Mouse (Mus musculus) midbrain, embryonic 16.5 days (tissue): ENCODE measurements around the gene Ak9. TPM values are rescaled to one million over a fixed set of nuclear protein-coding genes. Genes with fewer than 3 reads are reported as not detected.

ENCODE experiments used
- ATAC-seq: fragments of 200-750 bp; cut with Nextera tagmentation; 2 replicates; pipeline ENCODE4 v1.8.0; 2017; ENCODE audit warnings: moderate TSS enrichment
- H3K27ac ChIP-seq: fragments of 300-500 bp; sonication (generic); 2 replicates; pipeline ENCODE4 v1.5.1; 2014; ENCODE audit warnings: mild to moderate bottlenecking, low read length, mixed read lengths
- H3K27me3 ChIP-seq: fragments of 300-500 bp; sonication (generic); 2 replicates; pipeline ENCODE4 v1.6.1; 2014; ENCODE audit warnings: low read depth, low read length, mixed read lengths; ENCODE audit not compliant: control insufficient read depth, insufficient read depth
- H3K36me3 ChIP-seq: fragments of 300-500 bp; sonication (generic); 2 replicates; pipeline ENCODE4 v1.6.1; 2014; ENCODE audit warnings: mild to moderate bottlenecking, low read length, moderate library complexity, mixed read lengths; ENCODE audit not compliant: control insufficient read depth, insufficient read depth
- H3K4me1 ChIP-seq: fragments of 300-500 bp; sonication (generic); 2 replicates; pipeline ENCODE4 v1.6.1; 2014; ENCODE audit warnings: mild to moderate bottlenecking, low read length, mixed read lengths; ENCODE audit not compliant: control insufficient read depth, insufficient read depth
- H3K4me2 ChIP-seq: fragments of 300-500 bp; sonication (generic); 2 replicates; pipeline ENCODE4 v1.6.1; 2014; ENCODE audit warnings: mild to moderate bottlenecking, low read length, mixed read lengths
- H3K4me3 ChIP-seq: fragments of 300-500 bp; sonication (generic); 2 replicates; pipeline ENCODE4 v1.5.1; 2014; ENCODE audit warnings: low read depth, mild to moderate bottlenecking, low read length, moderate library complexity, mixed read lengths
- H3K9ac ChIP-seq: fragments of 300-500 bp; sonication (generic); 2 replicates; pipeline ENCODE4 v1.6.1; 2014; ENCODE audit warnings: low read depth, low read length, mixed read lengths
- H3K9me3 ChIP-seq: fragments of 300-500 bp; sonication (generic); replicated peaks from 2 replicates; pipeline ENCODE4 v1.6.1; 2014; ENCODE audit warnings: mild to moderate bottlenecking, low read length, mixed read lengths; ENCODE audit not compliant: control insufficient read depth, poor library complexity, severe bottlenecking
- WGBS: fragments of 180-500 bp; shearing (Covaris S2); extraction: QIAGEN DNeasy Blood & Tissue Kit; methylation state at CpG from one replicate; pipeline ENCODE4 v1.1.7; 2014; 5-methylcytosine and 5-hydroxymethylcytosine counted together
- polyA plus RNA-seq: library from polyadenylated mRNA; unstranded; fragments of >200 nt; fragmentation: Nextera tagmentation; extraction: Ambion mirVana; gene quantifications from 2 replicates; pipeline ENCODE4 v1.2.1, GENCODE M21; 2015

Ak9 gene
- polyA plus RNA-seq, 1 experiment from 2014 or later: 0.28 TPM

DNA sequence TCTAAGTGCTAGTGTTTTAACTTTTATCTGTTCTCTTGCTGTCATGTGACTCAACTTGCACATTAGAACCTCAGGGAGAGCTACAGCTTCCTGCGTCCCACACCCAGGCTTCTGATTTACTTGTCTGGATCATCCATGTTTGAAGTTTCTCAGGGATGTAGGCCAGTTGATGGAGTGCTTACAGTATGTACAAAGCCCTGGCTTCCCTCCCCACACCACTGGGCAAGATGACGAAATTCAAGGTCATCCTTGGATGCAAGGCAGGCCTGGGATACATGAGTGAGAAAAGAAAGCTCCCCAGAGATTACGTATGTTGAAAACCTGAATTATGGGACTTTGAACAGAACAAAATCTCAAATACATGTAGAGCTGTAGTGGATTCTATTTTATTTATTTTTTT is 149.0 kb downstream of the Ak9 start:
- ATAC-seq: no peak
- H3K27me3 ChIP-seq: no peaks in the 10 kb centered on the region
- WGBS: 93% methylated on average over 3 of the region's 3 CpGs
- H3K36me3 ChIP-seq: peaks cover 16% of the 10 kb centered on the region
- H3K4me1 ChIP-seq: peaks cover 28% of the 10 kb centered on the region
- no peak overlapping the region for H3K4me2 ChIP-seq
- no peak overlapping the region for H3K9ac ChIP-seq
- H3K4me3 ChIP-seq: no peak overlapping the region
- no peak overlapping the region for H3K27ac ChIP-seq
- no peaks in the 10 kb centered on the region for H3K9me3 ChIP-seq

DNA sequence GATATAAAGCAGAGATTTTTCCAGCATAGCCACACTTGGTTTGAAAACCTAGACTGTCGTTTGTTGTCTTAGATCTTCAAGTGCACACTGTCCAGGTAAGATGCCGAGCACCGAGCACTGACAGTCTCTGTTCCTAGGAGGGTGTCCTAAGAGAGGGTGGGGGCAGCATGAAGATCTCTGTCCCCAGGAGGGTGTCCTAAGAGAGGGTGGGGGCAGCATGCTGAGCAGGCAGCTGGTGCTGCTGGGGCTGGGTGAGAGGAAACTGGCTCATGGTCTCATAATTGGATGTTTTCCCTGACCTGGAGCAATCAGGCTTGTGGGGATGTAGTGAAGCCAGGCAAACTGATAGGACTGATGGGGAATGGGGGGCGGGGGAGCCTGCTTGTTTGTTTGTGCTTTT is 156.2 kb downstream of the Ak9 start:
- peaks cover 27% of the 10 kb centered on the region for H3K36me3 ChIP-seq
- H3K4me2 ChIP-seq: no peak overlapping the region
- no peaks in the 10 kb centered on the region for H3K9me3 ChIP-seq
- no peak overlapping the region for H3K9ac ChIP-seq
- ATAC-seq: no peak
- no peak overlapping the region for H3K4me3 ChIP-seq
- no peaks in the 10 kb centered on the region for H3K27me3 ChIP-seq
- no peak overlapping the region for H3K27ac ChIP-seq
- no peaks in the 10 kb centered on the region for H3K4me1 ChIP-seq
- WGBS: 77% methylated on average over 4 of the region's 4 CpGs

DNA sequence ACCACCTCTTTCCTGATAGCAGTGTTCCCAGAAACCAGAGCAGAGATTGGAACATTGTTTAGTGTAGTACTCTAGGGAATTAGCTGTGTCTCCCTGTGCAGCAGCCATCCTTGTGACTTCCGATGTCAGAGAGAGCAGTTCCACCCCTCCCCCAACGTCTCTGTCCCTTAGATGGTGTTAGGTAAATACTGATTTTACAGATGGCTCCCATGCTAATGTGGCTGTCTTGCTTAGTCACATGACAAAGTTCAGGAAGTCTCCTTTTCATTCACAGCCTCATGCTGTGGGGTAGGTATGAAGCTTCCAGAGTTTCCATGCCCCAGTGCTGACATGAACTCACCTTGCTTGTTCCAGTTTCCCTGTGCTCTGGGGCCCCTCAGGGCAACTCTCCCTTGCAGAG is 156.7 kb downstream of the Ak9 start:
- ATAC-seq: no peak
- no peak overlapping the region for H3K4me2 ChIP-seq
- H3K9ac ChIP-seq: no peak overlapping the region
- no peaks in the 10 kb centered on the region for H3K4me1 ChIP-seq
- 42% methylated on average over 2 of the region's 2 CpGs for WGBS
- H3K36me3 ChIP-seq: peaks cover 24% of the 10 kb centered on the region
- H3K4me3 ChIP-seq: no peak overlapping the region
- no peaks in the 10 kb centered on the region for H3K9me3 ChIP-seq
- H3K27me3 ChIP-seq: no peaks in the 10 kb centered on the region
- H3K27ac ChIP-seq: no peak overlapping the region

DNA sequence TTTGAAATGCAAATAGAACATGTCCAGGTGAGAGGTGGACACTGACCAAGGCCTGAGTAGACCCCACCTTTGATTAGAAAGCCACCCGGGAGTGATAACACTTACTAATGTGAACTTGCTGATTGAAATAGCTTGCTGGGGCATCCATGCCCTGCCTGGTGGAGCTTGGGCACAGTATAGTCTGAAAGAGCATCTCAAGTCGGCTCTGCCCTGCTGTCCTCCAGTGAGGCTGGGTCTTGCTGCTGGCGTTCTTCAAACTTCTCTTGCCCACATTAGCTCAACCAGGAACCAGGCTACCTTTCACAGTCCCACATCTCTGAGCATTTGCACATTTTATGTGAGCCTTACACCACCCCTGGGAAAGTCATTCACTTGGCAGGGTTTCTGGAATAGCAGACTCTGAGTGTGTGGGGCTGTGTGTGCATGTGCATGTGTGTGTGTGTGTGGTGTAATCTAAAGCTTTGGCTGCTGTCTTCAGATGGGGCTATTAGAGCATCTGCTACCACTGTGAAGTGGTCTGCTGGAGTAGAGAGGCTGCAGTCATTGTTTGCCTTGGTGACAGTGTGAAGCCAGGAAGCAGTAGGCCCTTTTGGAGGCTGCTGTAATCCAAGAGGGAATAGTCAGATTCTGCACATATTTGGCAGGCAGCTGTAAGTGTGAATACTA is 157.4 kb downstream of the Ak9 start:
- Histone ChIP-seq H3K4me3 (no peak overlapping the region), H3K9ac (no peak overlapping the region), H3K36me3 (peaks cover 19% of the 10 kb centered on the region), H3K4me1 (no peaks in the 10 kb centered on the region), H3K9me3 (no peaks in the 10 kb centered on the region), H3K4me2 (no peak overlapping the region), H3K27ac (no peak overlapping the region), H3K27me3 (no peaks in the 10 kb centered on the region)
- 83% methylated on average over 3 of the region's 3 CpGs for WGBS
- no peak for ATAC-seq

DNA sequence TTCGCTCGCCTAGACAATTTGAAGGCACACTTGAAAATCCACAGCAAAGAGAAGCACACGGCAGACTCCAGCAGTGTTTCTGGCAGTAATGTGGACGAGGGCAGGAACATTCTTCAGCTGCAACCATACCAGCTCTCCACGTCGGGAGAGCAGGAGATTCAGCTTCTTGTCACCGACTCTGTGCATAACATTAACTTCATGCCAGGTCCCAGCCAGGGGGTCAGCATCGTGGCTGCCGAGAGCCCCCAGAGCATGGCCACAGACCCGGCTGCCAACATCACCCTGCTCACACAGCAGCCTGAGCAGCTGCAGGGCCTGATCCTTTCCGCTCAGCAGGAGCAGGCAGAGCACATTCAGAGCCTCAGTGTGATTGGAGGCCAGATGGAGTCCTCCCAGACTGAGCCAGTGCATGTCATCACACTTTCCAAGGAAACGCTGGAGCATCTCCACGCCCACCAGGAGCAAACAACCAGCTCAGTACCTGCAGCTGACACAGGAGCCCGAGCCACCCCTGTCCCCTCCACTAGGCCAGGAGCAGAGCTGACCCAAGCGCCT is 160.7 kb downstream of the Ak9 start:
- Histone ChIP-seq H3K4me3 (no peak overlapping the region), H3K4me1 (no peaks in the 10 kb centered on the region), H3K9me3 (no peaks in the 10 kb centered on the region), H3K36me3 (peaks cover 13% of the 10 kb centered on the region), H3K4me2 (no peak overlapping the region), H3K9ac (no peak overlapping the region), H3K27ac (no peak overlapping the region), H3K27me3 (no peaks in the 10 kb centered on the region)
- WGBS: 38% methylated on average over 15 of the region's 15 CpGs
- no peak; the same call in 1 of the 2 replicates for ATAC-seq

DNA sequence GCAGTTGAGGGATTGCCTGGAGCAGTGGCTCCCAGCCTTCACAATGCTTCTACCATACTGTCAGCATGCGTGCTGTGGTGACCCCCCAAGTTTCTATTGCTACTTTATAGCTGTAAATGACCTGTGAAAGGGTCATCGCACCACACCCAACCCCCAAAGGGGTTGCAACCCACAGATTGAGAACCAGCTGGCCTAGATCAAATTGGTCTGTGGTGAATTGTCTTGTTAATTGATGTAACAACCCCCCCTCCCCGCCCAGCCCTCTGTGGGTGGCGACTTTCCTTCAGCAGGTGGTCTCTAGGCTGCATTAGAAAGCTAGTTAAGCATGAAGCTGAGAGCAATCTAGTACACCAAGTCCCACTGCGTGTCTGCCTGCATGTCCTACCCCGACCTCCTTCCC is 163.5 kb downstream of the Ak9 start:
- H3K4me2 ChIP-seq: no peak overlapping the region
- WGBS: 33% methylated on average over 6 of the region's 6 CpGs
- H3K27me3 ChIP-seq: no peaks in the 10 kb centered on the region
- peaks cover 13% of the 10 kb centered on the region for H3K36me3 ChIP-seq
- no peak overlapping the region for H3K27ac ChIP-seq
- no peak overlapping the region for H3K4me3 ChIP-seq
- no peak for ATAC-seq
- H3K9ac ChIP-seq: no peak overlapping the region
- no peaks in the 10 kb centered on the region for H3K4me1 ChIP-seq
- no peaks in the 10 kb centered on the region for H3K9me3 ChIP-seq

DNA sequence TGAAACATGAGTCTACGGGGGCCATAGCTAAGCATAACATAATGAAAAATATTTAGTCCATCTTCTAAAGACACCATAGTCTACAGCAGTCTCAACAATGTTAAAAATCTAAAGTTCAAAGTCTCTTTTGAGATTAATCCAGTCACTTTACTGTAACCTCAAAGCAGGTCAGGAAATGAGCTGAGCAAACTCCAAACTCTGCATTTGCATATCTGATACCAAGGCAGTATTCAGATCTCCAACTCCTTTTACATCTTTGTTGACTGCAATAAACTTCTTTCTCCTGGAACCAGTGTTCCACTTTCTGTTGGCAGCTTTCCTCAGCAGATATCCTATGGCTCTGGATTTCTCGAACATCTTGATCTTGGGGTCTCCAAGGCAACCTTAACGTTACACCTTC is 166.9 kb downstream of the Ak9 start:
- H3K27ac ChIP-seq: no peak overlapping the region
- no peaks in the 10 kb centered on the region for H3K9me3 ChIP-seq
- 0 out of 2 replicates have a peak, but pooled peaks cover under 1% of the 10 kb centered on the region for H3K4me1 ChIP-seq
- no peak for ATAC-seq
- H3K4me3 ChIP-seq: no peak overlapping the region
- H3K36me3 ChIP-seq: 0 out of 2 replicates have a peak, but pooled peaks cover 2% of the 10 kb centered on the region
- no peak overlapping the region for H3K9ac ChIP-seq
- WGBS: 85% methylated on average over 3 of the region's 3 CpGs
- no peak overlapping the region for H3K4me2 ChIP-seq
- H3K27me3 ChIP-seq: no peaks in the 10 kb centered on the region

DNA sequence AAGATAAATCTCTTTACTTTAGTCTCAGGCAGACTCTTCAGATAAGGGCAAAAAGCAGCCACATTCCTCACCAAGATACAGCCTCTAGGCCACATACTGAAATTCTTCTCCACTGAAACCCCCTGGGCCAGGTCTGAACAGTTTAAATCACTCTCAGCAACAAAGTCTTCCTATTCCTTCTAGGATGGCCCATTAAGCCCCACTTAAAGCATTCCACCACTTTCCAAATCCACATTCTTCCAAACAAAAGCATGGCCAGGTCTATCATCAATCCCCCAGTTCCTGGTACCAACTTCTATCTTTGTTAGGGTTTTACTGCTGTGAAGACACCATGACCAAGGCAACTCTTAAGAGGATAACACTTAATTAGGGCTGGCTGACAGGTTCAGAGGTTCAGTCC is 168.8 kb downstream of the Ak9 start:
- H3K4me2 ChIP-seq: no peak overlapping the region
- no peak overlapping the region for H3K4me3 ChIP-seq
- no peak for ATAC-seq
- H3K27ac ChIP-seq: no peak overlapping the region
- H3K9me3 ChIP-seq: no peaks in the 10 kb centered on the region
- H3K9ac ChIP-seq: no peak overlapping the region
- H3K27me3 ChIP-seq: no peaks in the 10 kb centered on the region
- H3K36me3 ChIP-seq: 0 out of 2 replicates have a peak, but pooled peaks cover 2% of the 10 kb centered on the region
- peaks cover 8% of the 10 kb centered on the region; the same call in 1 of the 2 replicates for H3K4me1 ChIP-seq

DNA sequence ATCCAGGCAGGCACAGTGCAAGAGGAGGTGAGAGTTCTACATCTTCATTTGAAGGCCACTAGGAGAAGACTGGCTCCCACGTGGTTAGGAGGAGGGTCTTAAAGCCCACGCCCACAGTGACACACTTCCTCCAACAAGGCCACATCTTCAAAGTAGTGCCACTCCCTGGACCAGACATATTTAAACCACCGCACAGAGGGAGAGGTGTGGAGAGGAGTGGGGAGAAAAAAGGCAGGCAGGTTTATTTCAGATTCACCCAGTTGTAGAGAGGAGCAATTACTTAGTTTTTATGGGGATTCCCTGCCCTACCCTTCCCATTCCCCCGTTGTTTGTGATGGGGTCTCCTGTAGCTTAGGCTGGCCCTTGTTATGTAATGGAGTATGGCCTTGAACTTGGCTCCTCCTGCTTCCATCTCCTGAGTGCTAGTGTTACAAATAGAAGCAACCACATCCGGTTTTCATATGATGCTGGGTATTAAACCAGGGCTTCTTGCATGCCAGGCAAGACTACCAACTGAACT is 169.2 kb downstream of the Ak9 start:
- H3K27me3 ChIP-seq: no peaks in the 10 kb centered on the region
- H3K4me3 ChIP-seq: no peak overlapping the region
- no peak overlapping the region for H3K4me2 ChIP-seq
- H3K4me1 ChIP-seq: peaks cover 8% of the 10 kb centered on the region; the same call in 1 of the 2 replicates
- no peak overlapping the region for H3K9ac ChIP-seq
- H3K36me3 ChIP-seq: 0 out of 2 replicates have a peak, but pooled peaks cover 2% of the 10 kb centered on the region
- no peak for ATAC-seq
- WGBS: 80% methylated on average over 5 of the region's 5 CpGs
- H3K27ac ChIP-seq: no peak overlapping the region
- H3K9me3 ChIP-seq: no peaks in the 10 kb centered on the region
